Mouse (Mus musculus): Measurements from ENCODE around the gene Ift43. TPM values are rescaled to one million over a fixed set of nuclear protein-coding genes. Genes with fewer than 3 reads are reported as not detected.

Ift43 gene
- polyA plus RNA-seq, 1 experiment from 2014 or later, result 116 TPM

DNA sequence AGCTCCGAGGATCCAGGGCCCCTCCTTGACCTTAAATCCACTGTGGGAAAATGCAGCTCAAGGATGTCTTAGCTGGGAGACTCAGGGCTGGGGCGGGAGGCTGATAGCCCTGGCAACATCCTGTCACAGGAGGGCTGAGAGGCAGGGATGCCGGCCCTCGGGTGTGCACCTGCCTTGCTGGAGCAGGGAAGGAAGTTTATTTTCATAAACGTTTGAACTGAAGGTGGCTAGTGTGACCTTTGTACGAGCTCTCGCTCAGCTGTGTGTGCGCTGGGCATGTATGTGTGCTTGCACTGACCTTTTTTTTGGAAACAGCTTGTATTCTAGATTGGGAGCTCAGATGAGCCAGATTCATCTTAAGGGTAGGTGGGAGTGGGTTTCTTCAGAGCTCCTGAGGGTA, 21.5 kb downstream of the Ift43 start:
- Histone ChIP-seq H3K36me3 (ENCODE audit: control insufficient read depth, insufficient read depth) (no peaks in the 10 kb centered on the region), H3K9me3 (replicated peaks; ENCODE audit: control insufficient read depth, low read length) (no peaks in the 10 kb centered on the region), H3K4me1 (ENCODE audit: control insufficient read depth, insufficient read depth, low read length) (peaks cover 42% of the 10 kb centered on the region), H3K4me2 (ENCODE audit: low read depth, low read length) (peak overlapping the region; percentile 15; the same call in 1 of the 2 replicates), H3K27me3 (ENCODE audit: control insufficient read depth, insufficient read depth, low read length) (no peaks in the 10 kb centered on the region), H3K4me3 (ENCODE audit: low read length) (no peak overlapping the region), H3K27ac (ENCODE audit: low read length) (peak overlapping the region; percentile 93), H3K9ac (ENCODE audit: low read length) (peak overlapping the region; percentile 54)
- WGBS, result 33% methylated on average over 8 of the region's 8 CpGs
- ATAC-seq (replicated peaks; ENCODE audit: extremely low read depth, insufficient read depth, low FRiP score), result peak; percentile 24

DNA sequence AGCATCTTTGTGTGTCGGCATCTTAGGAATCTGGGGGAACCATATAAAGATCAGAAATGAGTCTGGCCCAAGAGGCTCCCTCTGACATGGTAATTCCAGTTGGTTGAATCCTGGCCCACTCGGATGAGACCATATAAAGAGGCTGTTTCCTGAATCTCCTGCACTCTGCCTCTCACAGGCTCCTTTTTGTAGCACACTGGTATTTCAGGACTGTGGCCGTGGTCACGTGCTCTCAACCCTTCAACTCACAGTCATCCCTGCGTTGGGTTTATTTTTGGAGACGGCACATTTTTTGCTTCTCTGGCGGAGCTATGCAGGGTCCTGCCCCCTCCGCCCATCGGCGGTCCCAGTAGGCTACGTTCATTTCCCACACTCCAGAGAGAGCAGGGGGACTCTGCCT, 22.0 kb downstream of the Ift43 start:
- WGBS, result 33% methylated on average over 11 of the region's 11 CpGs
- H3K9me3 ChIP-seq (replicated peaks; ENCODE audit: control insufficient read depth, low read length), result no peaks in the 10 kb centered on the region
- peak; percentile 86 for ATAC-seq (replicated peaks; ENCODE audit: extremely low read depth, insufficient read depth, low FRiP score)
- peak overlapping the region; percentile 46 for H3K4me2 ChIP-seq (ENCODE audit: low read depth, low read length)
- no peaks in the 10 kb centered on the region for H3K36me3 ChIP-seq (ENCODE audit: control insufficient read depth, insufficient read depth)
- H3K27ac ChIP-seq (ENCODE audit: low read length), result peak overlapping the region; percentile 93
- peak overlapping the region; percentile 67 for H3K9ac ChIP-seq (ENCODE audit: low read length)
- H3K27me3 ChIP-seq (ENCODE audit: control insufficient read depth, insufficient read depth, low read length), result no peaks in the 10 kb centered on the region
- no peak overlapping the region for H3K4me3 ChIP-seq (ENCODE audit: low read length)
- H3K4me1 ChIP-seq (ENCODE audit: control insufficient read depth, insufficient read depth, low read length), result peaks cover 42% of the 10 kb centered on the region

DNA sequence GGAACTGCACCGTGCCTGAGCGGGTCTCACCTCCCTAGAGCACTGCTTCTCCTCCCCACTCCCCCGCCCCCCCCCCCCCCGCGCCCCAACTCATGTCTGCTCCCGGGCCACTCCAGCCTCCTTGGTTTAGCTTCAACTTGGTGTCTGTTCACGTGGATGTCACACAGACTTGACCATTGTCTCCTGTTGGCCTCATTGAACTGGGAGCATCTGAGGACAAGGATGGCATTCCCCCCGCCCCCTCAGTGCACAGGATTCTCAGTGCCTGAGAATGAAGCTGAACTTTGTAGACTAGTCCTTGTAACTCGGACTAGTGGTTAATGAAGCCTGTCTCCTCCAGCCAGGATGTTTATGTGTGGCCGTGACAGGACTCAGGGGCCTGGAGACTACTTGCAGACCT, 23.2 kb downstream of the Ift43 start:
- Histone ChIP-seq H3K4me2 (ENCODE audit: low read depth, low read length) (no peak overlapping the region), H3K27me3 (ENCODE audit: control insufficient read depth, insufficient read depth, low read length) (no peaks in the 10 kb centered on the region), H3K4me3 (ENCODE audit: low read length) (no peak overlapping the region), H3K9me3 (replicated peaks; ENCODE audit: control insufficient read depth, low read length) (no peaks in the 10 kb centered on the region), H3K27ac (ENCODE audit: low read length) (peak overlapping the region; percentile 93), H3K36me3 (ENCODE audit: control insufficient read depth, insufficient read depth) (no peaks in the 10 kb centered on the region), H3K4me1 (ENCODE audit: control insufficient read depth, insufficient read depth, low read length) (peaks cover 41% of the 10 kb centered on the region), H3K9ac (ENCODE audit: low read length) (no peak overlapping the region)
- ATAC-seq (replicated peaks; ENCODE audit: extremely low read depth, insufficient read depth, low FRiP score), result no peak
- 70% methylated on average over 10 of the region's 10 CpGs for WGBS

DNA sequence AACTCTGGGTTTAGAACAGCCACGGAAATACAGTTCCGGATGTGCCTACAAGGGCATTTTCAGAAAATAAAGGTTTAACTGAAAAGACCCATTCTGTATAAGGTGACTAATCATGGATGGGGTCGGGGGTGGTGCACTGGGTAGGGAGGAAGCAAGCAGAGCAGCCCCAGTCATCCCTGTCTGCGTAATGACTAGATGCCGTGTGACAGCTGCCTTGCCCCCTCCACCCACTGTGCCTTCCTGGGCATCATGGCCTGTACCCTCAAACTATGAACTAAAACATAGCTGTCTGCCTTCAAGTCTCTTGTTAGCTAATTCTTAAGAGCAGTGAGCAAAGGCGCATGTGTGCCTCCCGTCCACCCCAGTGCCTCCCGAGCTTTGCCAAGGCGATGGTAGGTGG, 23.7 kb downstream of the Ift43 start:
- Histone ChIP-seq H3K4me1 (ENCODE audit: control insufficient read depth, insufficient read depth, low read length) (peaks cover 35% of the 10 kb centered on the region), H3K4me2 (ENCODE audit: low read depth, low read length) (no peak overlapping the region), H3K4me3 (ENCODE audit: low read length) (no peak overlapping the region), H3K9me3 (replicated peaks; ENCODE audit: control insufficient read depth, low read length) (no peaks in the 10 kb centered on the region), H3K36me3 (ENCODE audit: control insufficient read depth, insufficient read depth) (no peaks in the 10 kb centered on the region), H3K9ac (ENCODE audit: low read length) (no peak overlapping the region), H3K27me3 (ENCODE audit: control insufficient read depth, insufficient read depth, low read length) (no peaks in the 10 kb centered on the region), H3K27ac (ENCODE audit: low read length) (no peak overlapping the region)
- ATAC-seq (replicated peaks; ENCODE audit: extremely low read depth, insufficient read depth, low FRiP score), result no peak
- 86% methylated on average over 9 of the region's 9 CpGs for WGBS

DNA sequence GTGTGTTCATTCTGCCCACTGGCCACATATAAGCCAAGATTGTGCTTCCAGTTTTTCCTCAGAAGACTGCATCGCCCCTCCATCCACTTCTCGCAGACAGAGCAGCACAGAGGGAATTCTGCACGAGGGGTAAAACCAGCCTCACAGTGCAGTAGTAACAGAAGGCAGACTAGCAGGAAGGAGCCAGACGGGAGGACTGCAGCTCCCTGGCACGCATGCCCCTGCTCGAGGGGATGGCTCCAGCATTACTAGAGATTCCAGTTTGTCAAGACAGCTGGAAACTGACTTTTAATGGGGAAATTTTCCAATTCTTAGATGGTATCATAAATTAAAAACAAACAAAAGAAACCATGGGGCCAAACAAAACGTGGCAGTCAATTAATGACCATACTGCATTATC, 25.3 kb downstream of the Ift43 start:
- WGBS, result 74% methylated on average over 7 of the region's 7 CpGs
- Histone ChIP-seq H3K27me3 (ENCODE audit: control insufficient read depth, insufficient read depth, low read length) (no peaks in the 10 kb centered on the region), H3K9me3 (replicated peaks; ENCODE audit: control insufficient read depth, low read length) (no peaks in the 10 kb centered on the region), H3K9ac (ENCODE audit: low read length) (no peak overlapping the region), H3K4me3 (ENCODE audit: low read length) (no peak overlapping the region), H3K4me2 (ENCODE audit: low read depth, low read length) (no peak overlapping the region), H3K36me3 (ENCODE audit: control insufficient read depth, insufficient read depth) (0 out of 2 replicates have a peak, but pooled peaks cover 2% of the 10 kb centered on the region), H3K27ac (ENCODE audit: low read length) (no peak overlapping the region), H3K4me1 (ENCODE audit: control insufficient read depth, insufficient read depth, low read length) (peaks cover 24% of the 10 kb centered on the region)
- no peak for ATAC-seq (replicated peaks; ENCODE audit: extremely low read depth, insufficient read depth, low FRiP score)

DNA sequence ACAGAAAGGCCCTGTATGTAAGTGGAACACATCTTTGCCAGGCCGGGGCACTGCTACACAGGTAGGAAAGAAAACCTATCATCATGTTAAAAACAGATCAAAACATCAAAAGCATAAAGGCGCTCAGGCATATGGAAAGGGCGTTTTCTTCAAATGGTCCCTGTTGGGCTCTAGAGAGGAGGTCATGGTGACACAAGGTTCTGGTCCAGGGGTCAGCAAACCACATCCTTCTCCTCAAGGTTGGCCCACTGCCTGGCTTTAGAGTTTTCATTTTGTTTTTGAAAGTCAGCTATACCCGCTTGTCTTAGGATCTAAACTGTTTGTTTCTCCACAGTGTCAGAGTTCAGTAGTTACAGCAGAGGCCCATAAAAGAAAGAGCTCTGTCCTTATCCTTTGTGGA, 27.2 kb downstream of the Ift43 start:
- H3K4me3 ChIP-seq (ENCODE audit: low read length), result no peak overlapping the region
- no peak overlapping the region for H3K4me2 ChIP-seq (ENCODE audit: low read depth, low read length)
- no peak overlapping the region for H3K9ac ChIP-seq (ENCODE audit: low read length)
- no peaks in the 10 kb centered on the region for H3K27me3 ChIP-seq (ENCODE audit: control insufficient read depth, insufficient read depth, low read length)
- peaks cover 12% of the 10 kb centered on the region for H3K4me1 ChIP-seq (ENCODE audit: control insufficient read depth, insufficient read depth, low read length)
- 0 out of 2 replicates have a peak, but pooled peaks cover 2% of the 10 kb centered on the region for H3K36me3 ChIP-seq (ENCODE audit: control insufficient read depth, insufficient read depth)
- WGBS, result 74% methylated on average over 4 of the region's 4 CpGs
- H3K27ac ChIP-seq (ENCODE audit: low read length), result no peak overlapping the region
- ATAC-seq (replicated peaks; ENCODE audit: extremely low read depth, insufficient read depth, low FRiP score), result no peak
- no peaks in the 10 kb centered on the region for H3K9me3 ChIP-seq (replicated peaks; ENCODE audit: control insufficient read depth, low read length)

DNA sequence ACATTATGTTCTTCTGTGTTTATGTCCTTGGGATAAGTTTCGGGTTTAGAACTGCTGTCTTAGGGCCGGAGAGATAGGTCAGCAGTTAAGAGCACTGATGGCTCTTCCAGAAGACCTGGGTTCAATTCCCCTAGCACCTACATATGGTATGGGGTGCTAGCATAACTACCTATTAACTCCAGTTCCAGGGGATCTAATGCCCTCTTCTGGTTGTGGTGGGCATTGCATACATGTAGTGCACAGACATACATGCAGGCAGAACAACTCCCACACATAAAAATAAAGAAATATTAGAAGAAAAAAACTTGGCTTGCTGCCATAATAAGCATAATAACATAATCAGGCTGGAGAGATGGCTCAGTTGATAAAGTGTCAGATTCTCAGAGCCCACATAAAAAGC, 28.3 kb downstream of the Ift43 start:
- Histone ChIP-seq H3K27me3 (ENCODE audit: control insufficient read depth, insufficient read depth, low read length) (no peaks in the 10 kb centered on the region), H3K4me3 (ENCODE audit: low read length) (no peak overlapping the region), H3K27ac (ENCODE audit: low read length) (no peak overlapping the region), H3K9ac (ENCODE audit: low read length) (no peak overlapping the region), H3K36me3 (ENCODE audit: control insufficient read depth, insufficient read depth) (0 out of 2 replicates have a peak, but pooled peaks cover 2% of the 10 kb centered on the region), H3K9me3 (replicated peaks; ENCODE audit: control insufficient read depth, low read length) (no peaks in the 10 kb centered on the region), H3K4me1 (ENCODE audit: control insufficient read depth, insufficient read depth, low read length) (peaks cover 2% of the 10 kb centered on the region; the same call in 1 of the 2 replicates), H3K4me2 (ENCODE audit: low read depth, low read length) (no peak overlapping the region)
- ATAC-seq (replicated peaks; ENCODE audit: extremely low read depth, insufficient read depth, low FRiP score), result no peak
- 93% methylated on average over 2 of the region's 2 CpGs for WGBS

DNA sequence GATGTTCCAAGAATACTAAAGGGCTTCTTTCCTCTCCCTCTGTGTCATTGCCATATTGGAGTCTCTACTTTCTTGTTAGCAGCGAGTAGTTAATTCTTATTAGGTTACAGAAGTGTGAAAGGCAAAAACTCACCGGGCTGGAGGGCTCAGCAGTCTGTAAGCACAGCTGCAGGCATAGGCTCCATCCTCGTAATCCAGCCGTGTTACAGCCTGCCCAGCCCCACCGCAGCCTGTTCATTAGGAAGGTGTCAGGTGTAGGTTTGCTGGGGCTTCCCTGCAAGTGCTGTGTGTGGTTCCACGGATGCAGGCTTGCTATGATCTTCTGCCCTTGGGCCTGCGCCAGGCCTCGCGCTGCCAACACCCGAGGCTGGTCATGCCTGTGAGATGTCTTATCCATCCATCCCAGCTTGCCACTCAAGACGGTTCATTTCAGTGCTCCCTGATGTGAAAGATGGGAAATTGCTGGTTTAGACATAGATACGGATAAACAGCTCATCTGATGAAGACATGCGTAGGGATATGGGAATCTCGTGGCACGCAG, 34.0 kb downstream of the Ift43 start:
- ATAC-seq (replicated peaks; ENCODE audit: extremely low read depth, insufficient read depth, low FRiP score), result no peak
- Histone ChIP-seq H3K27me3 (ENCODE audit: control insufficient read depth, insufficient read depth, low read length) (no peaks in the 10 kb centered on the region), H3K4me1 (ENCODE audit: control insufficient read depth, insufficient read depth, low read length) (no peaks in the 10 kb centered on the region), H3K27ac (ENCODE audit: low read length) (no peak overlapping the region), H3K36me3 (ENCODE audit: control insufficient read depth, insufficient read depth) (0 out of 2 replicates have a peak, but pooled peaks cover 10% of the 10 kb centered on the region), H3K4me2 (ENCODE audit: low read depth, low read length) (no peak overlapping the region), H3K9me3 (replicated peaks; ENCODE audit: control insufficient read depth, low read length) (no peaks in the 10 kb centered on the region), H3K4me3 (ENCODE audit: low read length) (no peak overlapping the region), H3K9ac (ENCODE audit: low read length) (no peak overlapping the region)
- WGBS, result 73% methylated on average over 15 of the region's 15 CpGs

DNA sequence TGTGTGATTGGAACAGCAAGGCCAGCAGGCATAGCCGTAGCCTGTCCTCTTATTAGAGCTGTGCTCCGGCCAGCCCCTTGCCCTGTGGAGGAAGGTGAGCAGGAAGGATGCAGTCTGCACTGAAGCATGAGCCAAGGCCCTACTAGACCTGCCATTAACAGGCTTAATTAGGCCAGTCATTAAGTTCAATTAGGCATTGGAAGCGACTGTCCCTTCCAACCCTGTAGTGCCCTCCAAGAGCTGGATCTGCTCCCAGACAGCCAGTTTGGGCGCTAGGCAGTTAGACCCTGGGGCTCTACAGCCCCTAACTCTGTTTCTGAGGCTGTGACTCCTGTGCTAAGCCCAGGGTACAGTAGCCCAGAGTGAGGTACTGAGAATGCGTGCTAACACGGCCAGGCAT, 41.7 kb downstream of the Ift43 start:
- H3K9me3 ChIP-seq (replicated peaks; ENCODE audit: control insufficient read depth, low read length), result no peaks in the 10 kb centered on the region
- H3K9ac ChIP-seq (ENCODE audit: low read length), result no peak overlapping the region
- no peak overlapping the region for H3K4me3 ChIP-seq (ENCODE audit: low read length)
- no peaks in the 10 kb centered on the region for H3K4me1 ChIP-seq (ENCODE audit: control insufficient read depth, insufficient read depth, low read length)
- H3K4me2 ChIP-seq (ENCODE audit: low read depth, low read length), result no peak overlapping the region
- peaks cover 9% of the 10 kb centered on the region; the same call in 1 of the 2 replicates for H3K36me3 ChIP-seq (ENCODE audit: control insufficient read depth, insufficient read depth)
- 92% methylated on average over 6 of the region's 6 CpGs for WGBS
- no peaks in the 10 kb centered on the region for H3K27me3 ChIP-seq (ENCODE audit: control insufficient read depth, insufficient read depth, low read length)
- ATAC-seq (replicated peaks; ENCODE audit: extremely low read depth, insufficient read depth, low FRiP score), result no peak
- no peak overlapping the region for H3K27ac ChIP-seq (ENCODE audit: low read length)

Data from heart, embryonic 16.5 days (tissue).